Mouse (Mus musculus) left cerebral cortex, postnatal 25 days (tissue): ENCODE data around the gene Pdxdc1. TPM values are rescaled to one million over a fixed set of nuclear protein-coding genes. Genes with fewer than 3 reads are reported as not detected.
A peak's percentile ranks its signal among the peaks of the same experiment; 100 is the strongest.
"Not testable (repeated sequence)": the region's sequence is repeated elsewhere in the genome, so short reads cannot be mapped to it uniquely, and the experiment has no call there.

Experiments
- DNase-seq, 2 experiments: peaks; one replicate each; pipeline ENCODE4 v3.0.0; 2022; ENCODE audit warnings: low spot score in 2 of 2, mixed read lengths in 1 of 2
- intact Hi-C: fragments of 180-260 bp; cut with DNase I; formaldehyde crosslinking; loops from one replicate; pipeline ENCODE4 v1.15.1; 2025
- total RNA-seq, 2 experiments: library from RNA; stranded (reverse); gene quantifications; 2 replicates each; pipeline ENCODE4 v1.2.3; 2021

Gene Pdxdc1
- total RNA-seq: 10 to 100 TPM; 64.9 to 74.6 TPM

GRCm38 (mm10) chr16:13902888-13903483 is at the start of gene Pdxdc1, which contains the start of gene Mpv17l:
Gene Pdxdc1 (minus strand): TSS chr16:13903131.
Gene Mpv17l (plus strand): TSS chr16:13903161.
- intact Hi-C loops: loop anchor here (1.0 to 10.0 kb wide), 4 partner anchors 84 to 412 kb away; partner anchors contain the start of genes 2900011O08Rik, Fopnl and Ifitm7
- DNase-seq: peak; percentile 98 to 99

DNA sequence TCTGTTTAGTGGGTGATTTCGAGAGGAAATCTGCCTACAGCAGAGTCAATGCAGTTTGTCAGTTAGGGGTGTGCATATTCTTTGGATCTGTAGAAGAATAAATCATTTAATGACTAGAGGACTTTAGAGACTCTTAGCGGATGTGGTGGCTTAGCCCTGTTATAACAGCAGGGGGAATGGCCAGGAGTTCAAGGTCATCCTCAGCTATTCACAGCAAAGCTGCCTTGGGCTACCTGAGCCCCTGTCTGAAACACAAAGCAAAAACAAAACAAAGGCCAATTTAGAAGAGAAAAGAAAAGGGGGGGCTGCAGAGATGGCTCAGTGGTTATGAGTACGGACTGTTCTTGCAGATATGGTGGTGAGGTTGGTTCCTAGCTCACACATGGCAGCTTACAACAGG is 48.3 kb upstream of the Pdxdc1 start:
- no peak for DNase-seq
- intact Hi-C loops: no loop called here

- intact Hi-C loops: no loop called here
- no peak for DNase-seq
These were observed 43.4 kb upstream of the Pdxdc1 start for GRCm38 (mm10) chr16:13946306-13946705.

- intact Hi-C loops: no loop called here
- no peak for DNase-seq
These were observed 42.2 kb upstream of the Pdxdc1 start for GRCm38 (mm10) chr16:13945153-13945552.

DNA sequence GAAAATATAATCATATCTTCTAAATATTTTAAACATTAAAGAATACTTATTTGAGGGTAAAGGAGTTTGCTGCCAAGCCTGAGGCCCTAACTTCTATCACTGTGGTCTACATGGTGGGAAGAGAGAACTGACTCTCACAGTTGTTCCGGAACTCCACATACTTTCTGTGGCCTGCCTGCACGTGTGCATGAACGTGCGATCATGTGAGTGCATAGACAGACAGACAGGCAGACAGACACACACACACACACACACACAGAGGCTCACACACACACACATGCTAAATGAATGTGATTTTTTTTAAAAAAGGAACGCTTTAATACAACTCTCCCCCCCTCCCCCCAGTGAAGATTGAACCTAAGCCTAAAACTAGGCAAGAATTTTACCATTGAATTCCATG is 41.8 kb upstream of the Pdxdc1 start:
- no peak for DNase-seq
- intact Hi-C loops: loop anchor here (5.0 kb wide), 1 partner anchor 163 kb away; no protein-coding TSS in a partner anchor

DNA sequence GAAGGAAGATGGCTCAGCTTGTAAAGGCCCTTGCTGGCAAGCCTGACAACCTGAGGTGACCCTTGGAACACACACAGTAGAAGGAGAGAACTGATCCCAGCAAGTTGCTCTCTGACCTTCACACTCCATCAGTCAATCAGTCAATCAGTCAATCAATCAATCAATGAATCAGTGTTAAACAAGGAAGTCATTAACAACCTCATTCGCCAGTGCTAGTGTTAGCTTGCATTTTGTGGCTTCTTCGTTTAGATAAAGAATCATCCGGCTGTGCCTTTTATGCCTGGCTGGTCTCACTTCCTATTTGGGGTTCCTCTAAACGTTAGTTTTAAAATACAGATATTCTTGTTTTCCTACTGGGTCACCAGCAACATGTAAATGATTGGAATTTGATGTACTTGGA is 41.2 kb upstream of the Pdxdc1 start:
- DNase-seq: no peak
- intact Hi-C loops: loop anchor here (5.0 kb wide), 1 partner anchor 163 kb away; no protein-coding TSS in a partner anchor

DNA sequence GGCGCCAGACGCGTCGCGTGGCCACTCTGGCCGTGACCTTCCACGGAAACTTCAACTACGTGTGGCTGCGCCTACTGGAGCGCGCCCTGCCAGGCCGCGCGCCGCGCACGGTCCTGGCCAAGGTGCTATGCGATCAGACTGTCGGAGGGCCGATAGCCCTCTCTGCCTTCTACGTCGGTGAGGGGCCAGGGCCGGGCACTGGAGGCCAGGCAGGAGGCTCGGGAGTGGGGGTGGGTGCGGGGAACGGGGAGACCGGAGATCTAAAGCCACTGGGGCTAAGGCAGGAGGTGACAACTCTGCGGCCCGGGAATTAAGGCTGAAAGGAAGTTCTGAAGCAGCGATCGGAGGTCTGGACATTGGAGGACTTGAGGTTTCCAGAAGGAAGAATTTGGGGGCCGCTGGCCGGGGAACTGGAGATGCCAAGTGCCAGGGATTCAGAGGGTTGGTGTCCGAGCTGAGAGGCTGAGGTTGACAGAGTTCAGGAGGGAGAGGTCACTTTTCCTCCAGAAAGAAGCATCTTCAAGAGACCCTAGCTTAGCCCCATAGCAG is 38.0 kb upstream of the Pdxdc1 start:
- intact Hi-C loops: loop anchor here (2.0 to 5.0 kb wide), 2 partner anchors 46 to 166 kb away; partner anchors contain the start of genes 2900011O08Rik and Ifitm7
- DNase-seq: no peak

- peak; percentile 83 to 93 for DNase-seq
- intact Hi-C loops: loop anchor here (2.0 to 5.0 kb wide), 2 partner anchors 47 to 167 kb away; partner anchors contain the start of genes 2900011O08Rik and Ifitm7
These were observed 37.4 kb upstream of the Pdxdc1 start for GRCm38 (mm10) chr16:13940139-13940846.

GRCm38 (mm10) chr16:13927456-13928075 is 24.6 kb upstream of the Pdxdc1 start:
- intact Hi-C loops: no loop called here
- no peak for DNase-seq

DNA sequence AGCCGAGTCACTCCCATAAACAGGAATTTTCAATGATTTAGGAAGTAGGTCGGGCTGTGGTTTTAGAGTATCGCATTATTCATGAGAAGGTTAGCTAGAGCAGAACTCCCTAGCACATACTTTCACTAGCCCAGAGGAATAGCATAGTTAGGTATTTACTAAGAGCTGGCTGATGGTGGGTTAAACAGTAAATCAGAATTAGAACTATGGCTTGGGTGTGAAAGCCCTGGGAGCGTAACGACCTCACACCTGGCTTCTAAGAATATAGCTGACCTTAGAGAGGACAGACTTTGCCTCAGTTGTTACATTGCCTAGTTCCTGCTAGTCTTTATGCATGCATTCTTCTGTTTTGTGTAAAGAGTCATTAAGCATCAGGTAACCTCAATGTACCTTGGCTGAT is 20.0 kb upstream of the Pdxdc1 start:
- DNase-seq, intact Hi-C loops: not testable (repeated sequence)

GRCm38 (mm10) chr16:13922499-13922898 is 19.6 kb upstream of the Pdxdc1 start:
- intact Hi-C loops: not testable (repeated sequence)

DNA sequence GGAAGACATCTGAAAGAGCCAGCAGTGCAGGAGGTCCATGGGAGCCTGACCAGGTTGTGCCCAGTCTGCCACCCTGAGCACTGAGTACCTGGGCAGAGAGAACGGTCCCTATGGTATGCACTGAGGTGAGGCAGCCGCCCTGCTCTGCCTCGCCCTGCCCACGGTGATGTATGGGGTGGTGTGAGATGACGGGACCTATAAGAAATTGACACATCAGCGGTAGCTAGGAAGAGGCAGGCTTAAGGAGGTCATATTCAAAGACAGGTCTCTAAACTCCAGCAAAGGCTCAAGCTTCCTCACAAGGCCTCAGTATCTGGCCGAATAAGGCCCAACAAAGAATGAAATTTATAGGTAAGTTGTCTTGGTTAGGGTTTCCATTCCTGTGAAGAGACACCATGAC is 18.9 kb upstream of the Pdxdc1 start:
- intact Hi-C loops: no loop called here
- no peak for DNase-seq

More at GRCm38 (mm10) chr16:13922499-13922898, 19.6 kb upstream of the Pdxdc1 start:
- DNase-seq: not testable (repeated sequence)

GRCm38 (mm10) chr16:13921063-13921462 is 18.1 kb upstream of the Pdxdc1 start:
- intact Hi-C loops: no loop called here
- no peak for DNase-seq

DNA sequence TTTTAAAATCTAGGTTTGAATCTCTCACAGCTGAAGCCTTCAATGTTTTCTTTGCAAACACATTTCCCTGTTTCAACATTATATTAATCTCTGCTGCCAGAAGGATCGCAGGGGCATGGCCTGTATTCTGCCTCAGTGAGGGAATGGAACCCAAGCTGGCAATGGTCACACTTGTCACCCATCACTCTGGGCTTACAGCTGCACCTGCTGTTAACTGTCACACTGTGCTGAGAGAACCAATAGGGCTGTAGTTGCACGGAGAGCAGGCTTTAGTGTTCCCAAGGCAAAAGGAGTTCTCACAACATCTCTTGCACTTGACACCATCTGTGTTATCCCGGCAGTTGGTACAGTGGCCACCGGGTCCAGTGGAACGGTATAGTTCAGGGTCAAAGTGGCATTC is 17.2 kb upstream of the Pdxdc1 start:
- intact Hi-C loops: no loop called here
- DNase-seq: no peak

GRCm38 (mm10) chr16:13907297-13907696 is 4.4 kb upstream of the Pdxdc1 start:
- intact Hi-C loops: loop anchor here (10.0 kb wide), 1 partner anchor 408 kb away; the partner anchor contains the start of gene Fopnl
- no peak for DNase-seq

- intact Hi-C loops: loop anchor here (1.0 to 10.0 kb wide), 4 partner anchors 84 to 411 kb away; partner anchors contain the start of genes 2900011O08Rik, Fopnl and Ifitm7
- no peak for DNase-seq
These were observed 557 bp upstream of the Pdxdc1 start for GRCm38 (mm10) chr16:13903488-13903887.

GRCm38 (mm10) chr16:13902397-13902831 is 517 bp downstream of the Pdxdc1 start:
- DNase-seq: no peak
- intact Hi-C loops: loop anchor here (5.0 to 10.0 kb wide), 3 partner anchors 85 to 412 kb away; partner anchors contain the start of genes 2900011O08Rik, Fopnl and Ifitm7

- intact Hi-C loops: no loop called here
These were observed 4.0 kb downstream of the Pdxdc1 start for GRCm38 (mm10) chr16:13898981-13899380.

GRCm38 (mm10) chr16:13896357-13896756 is 6.6 kb downstream of the Pdxdc1 start:
- no peak for DNase-seq
- intact Hi-C loops: no loop called here

More at GRCm38 (mm10) chr16:13898981-13899380, 4.0 kb downstream of the Pdxdc1 start:
- no peak for DNase-seq

- intact Hi-C loops: no loop called here
- no peak for DNase-seq
These were observed 7.2 kb downstream of the Pdxdc1 start for GRCm38 (mm10) chr16:13895740-13896139.
